Mouse (Mus musculus) adrenal gland, postnatal 36 days (tissue): ENCODE results near the gene Olfr736. TPM values are rescaled to one million over a fixed set of nuclear protein-coding genes. Genes with fewer than 3 reads are reported as not detected.

Source experiments
- DNase-seq, 2 experiments: peaks; one replicate each; pipeline ENCODE4 v3.0.0; 2021; ENCODE audit warnings: mixed read lengths in 1 of 2
- long read RNA-seq, 2 experiments: library from polyadenylated mRNA; stranded (forward); transcript quantifications; one replicate each; pipeline ENCODE4 v2.0.0; 2021; ENCODE audit warnings: borderline sequencing depth in 2 of 2
- total RNA-seq, 2 experiments: library from RNA; stranded (reverse); gene quantifications; 2 replicates each; pipeline ENCODE4 v1.2.3; 2021

Olfr736 gene
- not detected for total RNA-seq
- long read RNA-seq, experiment 1, result 0 reads
- long read RNA-seq, experiment 2, result 0 reads

DNA sequence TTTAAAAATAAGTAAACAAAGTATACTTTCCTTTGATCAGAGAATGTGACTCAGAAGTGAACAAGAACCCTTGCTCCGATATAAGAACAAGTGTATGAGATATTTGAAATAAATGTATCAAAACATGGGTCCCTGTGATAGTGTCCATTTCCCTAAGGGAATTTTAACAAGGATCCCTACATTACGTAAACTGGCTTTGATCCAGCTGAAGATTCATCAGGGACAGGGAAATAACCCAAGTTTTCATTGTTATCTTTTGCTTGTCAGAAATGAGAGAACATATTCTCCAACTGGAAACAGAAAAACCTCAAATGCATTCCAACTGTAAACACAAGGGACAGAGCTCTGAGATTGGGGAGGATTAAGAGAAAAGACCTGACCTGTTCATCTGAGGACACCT, at the start of gene Olfr736:
Gene Olfr736 (plus strand): TSS at position 301 of the 400 bp plus-strand sequence.
- no peak for DNase-seq

- no peak for DNase-seq
Observed at GRCm38 (mm10) chr14:50348796-50349195, 32.2 kb upstream of the Olfr736 start, which contains the start of gene Olfr735. Gene Olfr735, minus strand, starts transcription at chr14:50348872.

DNA sequence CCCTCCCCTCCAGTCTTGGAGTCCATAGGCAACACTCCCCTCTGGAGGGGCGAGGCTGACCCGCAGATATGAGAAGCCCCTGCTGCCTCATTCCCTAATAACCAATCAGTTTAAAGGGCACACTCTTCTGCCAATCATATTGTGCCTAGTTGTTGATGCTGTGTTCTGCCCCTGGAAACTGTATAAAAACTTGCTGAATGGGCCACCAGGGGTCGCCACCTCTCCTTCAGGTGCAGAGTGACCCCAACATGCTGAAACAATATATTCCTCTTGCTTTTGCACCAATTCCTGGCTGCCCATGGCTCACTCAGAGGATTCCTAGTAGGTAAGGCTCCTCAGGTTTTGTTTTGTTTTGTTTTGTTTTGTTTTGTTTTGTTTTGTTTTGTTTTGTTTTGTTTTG, 28.5 kb upstream of the Olfr736 start:
- peak; percentile 15 to 58 for DNase-seq

DNA sequence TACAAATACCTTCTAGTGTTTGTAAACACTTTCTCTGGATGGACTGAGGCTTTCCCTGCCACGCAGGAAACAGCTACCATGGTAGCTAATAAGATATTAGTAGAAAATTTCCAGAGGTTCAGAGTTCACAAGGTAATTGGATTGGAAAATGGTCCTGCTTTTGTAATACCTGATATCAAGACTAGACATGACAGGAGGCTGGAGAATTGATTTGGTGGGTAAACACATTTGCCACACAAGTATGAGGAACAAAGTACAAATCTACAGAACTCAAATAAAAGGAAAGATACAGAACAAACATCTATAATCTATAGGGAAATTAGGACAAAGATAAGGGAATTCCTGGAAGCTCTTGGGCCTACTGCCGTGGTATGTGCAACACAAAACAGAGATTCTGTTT, 24.2 kb upstream of the Olfr736 start:
- DNase-seq, result no peak

GRCm38 (mm10) chr14:50357593-50357992, 23.4 kb upstream of the Olfr736 start, which contains the start of gene Tlr11:
Gene Tlr11, plus strand, starts transcription at chr14:50357914.
- no peak for DNase-seq

GRCm38 (mm10) chr14:50360480-50360879, 20.5 kb upstream of the Olfr736 start:
- DNase-seq, result no peak

DNA sequence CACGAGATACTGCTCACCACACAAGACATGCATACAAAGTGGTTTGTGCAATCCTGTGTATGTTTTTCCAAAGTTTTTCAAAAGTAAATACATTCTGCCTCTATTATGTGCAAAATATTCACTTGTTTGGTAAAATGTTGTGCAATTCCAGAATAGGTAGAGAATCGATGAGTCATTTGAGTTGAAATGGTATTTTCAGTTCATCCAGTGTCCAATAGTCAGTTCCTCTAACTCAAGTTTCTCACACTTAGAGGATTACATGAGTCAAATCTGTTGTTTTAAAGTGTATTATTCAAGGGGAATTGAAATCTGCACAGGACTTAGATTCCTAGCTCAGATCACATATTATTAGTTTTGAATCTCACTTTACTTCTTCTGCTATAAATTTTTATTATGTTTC, 17.4 kb upstream of the Olfr736 start:
- no peak for DNase-seq

DNA sequence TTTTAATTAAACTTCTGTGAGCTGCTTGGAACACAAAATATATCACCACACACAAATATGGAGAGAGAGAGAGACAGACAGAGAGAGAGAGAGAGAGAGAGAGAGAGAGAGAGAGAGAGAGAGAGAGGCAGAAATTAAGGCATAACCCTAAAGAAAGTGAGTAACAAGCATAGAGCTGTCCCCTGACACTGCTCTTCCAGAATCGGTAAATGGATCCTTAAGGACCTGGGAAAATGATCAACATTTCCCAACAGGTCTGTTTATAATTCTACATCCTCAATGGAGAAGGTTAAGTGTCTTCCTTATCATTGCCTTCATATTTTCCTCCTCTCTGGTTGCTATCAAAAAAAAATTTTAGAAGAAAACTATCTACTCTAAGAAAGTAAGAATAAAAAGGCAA, 26.3 kb downstream of the Olfr736 start, which contains the start of gene Olfr738:
Gene Olfr738 (plus strand): TSS at position 301 of the 400 bp plus-strand sequence.
- DNase-seq, result no peak

DNA sequence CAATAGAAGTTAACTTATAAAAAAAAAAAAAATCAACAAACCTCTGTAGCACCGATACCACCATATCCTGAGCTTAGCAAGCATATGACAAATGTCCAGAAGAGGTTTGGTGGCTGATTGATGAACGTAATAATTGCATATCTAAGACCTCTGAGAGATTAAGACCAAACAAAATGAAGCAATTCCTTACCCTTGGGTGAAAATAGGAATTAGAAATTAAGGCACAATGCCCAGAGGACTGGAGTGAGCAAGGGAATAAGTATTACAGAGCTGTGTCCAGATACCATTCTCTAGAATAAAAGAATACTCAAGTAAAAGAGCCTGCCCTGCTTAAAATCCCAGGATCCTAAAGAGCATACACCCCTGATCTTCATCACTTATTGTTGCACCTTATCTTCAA, 37.4 kb downstream of the Olfr736 start, which contains the start of gene Olfr739:
Gene Olfr739 (plus strand): TSS at position 301 of the 400 bp plus-strand sequence.
- DNase-seq, result no peak

Other genes with a start within 250 kb of the Olfr736 start
- gene Olfr728, start 238.5 kb upstream of the Olfr736 start, total RNA-seq, result not detected
- gene Olfr729, start 228.3 kb upstream of the Olfr736 start, total RNA-seq, result not detected
- gene Olfr730, start 193.0 kb upstream of the Olfr736 start, total RNA-seq, result not detected
- gene Olfr731, start 139.3 kb upstream of the Olfr736 start, total RNA-seq, result not detected
- not detected for gene Olfr732, start 97.0 kb upstream of the Olfr736 start, total RNA-seq
- gene Olfr733, start 79.6 kb upstream of the Olfr736 start, total RNA-seq, result not detected
- gene Olfr734, start 54.4 kb upstream of the Olfr736 start, total RNA-seq, result under 1 TPM in 1 of 2 experiments, not detected in 1; 0.07 TPM
- gene Olfr735, start 32.3 kb upstream of the Olfr736 start, total RNA-seq, result not detected
- gene Tlr11, start 23.2 kb upstream of the Olfr736 start, total RNA-seq, result under 1 TPM in 1 of 2 experiments, not detected in 1; 0.17 TPM
- gene Olfr738, start 26.4 kb downstream of the Olfr736 start, total RNA-seq, result not detected
- gene Olfr739, start 37.5 kb downstream of the Olfr736 start, total RNA-seq, result not detected
- not detected for gene Olfr740, start 64.4 kb downstream of the Olfr736 start, total RNA-seq
- gene Olfr741, start 91.6 kb downstream of the Olfr736 start, total RNA-seq, result not detected
- gene Olfr742, start 122.4 kb downstream of the Olfr736 start, total RNA-seq, result not detected
- not detected for gene Olfr743, start 140.7 kb downstream of the Olfr736 start, total RNA-seq
- not detected for gene Olfr744, start 233.7 kb downstream of the Olfr736 start, total RNA-seq